Mouse (Mus musculus): ENCODE results near the gene Zbtb20.

DNA sequence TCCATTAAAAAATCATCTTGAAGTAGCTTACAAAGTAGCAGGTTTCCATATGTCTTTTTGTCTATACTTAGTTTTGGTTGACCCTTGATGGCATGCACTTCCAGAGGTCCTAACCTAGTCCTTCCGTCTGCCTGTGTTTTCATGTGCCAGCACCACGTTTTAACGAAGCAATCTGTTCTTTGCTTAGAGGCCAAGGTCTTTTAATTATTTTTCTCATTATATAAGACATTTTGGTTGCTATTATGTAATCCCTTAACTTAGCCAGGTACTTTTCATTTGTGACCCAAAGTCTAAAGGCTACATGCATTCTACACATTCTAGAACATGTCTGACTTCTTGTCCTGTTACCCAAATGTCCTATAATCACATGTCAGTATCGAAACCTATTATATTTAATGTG lies 35.6 kb downstream of the Zbtb20 start:
- TF ChIP-seq CTCF (IDR thresholded peaks at IDR 0.05; ENCODE audit: extremely low read depth, insufficient read length, insufficient replicate concordance, low read depth, low read length) (no peak), POLR2A (IDR thresholded peaks at IDR 0.05; ENCODE audit: low read depth, low read length) (no peak)

All from small intestine, adult 2 months (tissue).